Mouse (Mus musculus) heart, postnatal 0 days (tissue): ENCODE measurements around the gene Fbxo7.

Source experiments
- CTCF ChIP-seq: IDR thresholded peaks from 2 replicates; pipeline ENCODE4 v1.5.1; 2016; ENCODE audit warnings: antibody characterized with exemption, control low read depth, low read depth
- EP300 ChIP-seq: IDR thresholded peaks from 2 replicates; pipeline ENCODE4 v1.6.1; 2016; ENCODE audit warnings: antibody characterized with exemption, low read depth

DNA sequence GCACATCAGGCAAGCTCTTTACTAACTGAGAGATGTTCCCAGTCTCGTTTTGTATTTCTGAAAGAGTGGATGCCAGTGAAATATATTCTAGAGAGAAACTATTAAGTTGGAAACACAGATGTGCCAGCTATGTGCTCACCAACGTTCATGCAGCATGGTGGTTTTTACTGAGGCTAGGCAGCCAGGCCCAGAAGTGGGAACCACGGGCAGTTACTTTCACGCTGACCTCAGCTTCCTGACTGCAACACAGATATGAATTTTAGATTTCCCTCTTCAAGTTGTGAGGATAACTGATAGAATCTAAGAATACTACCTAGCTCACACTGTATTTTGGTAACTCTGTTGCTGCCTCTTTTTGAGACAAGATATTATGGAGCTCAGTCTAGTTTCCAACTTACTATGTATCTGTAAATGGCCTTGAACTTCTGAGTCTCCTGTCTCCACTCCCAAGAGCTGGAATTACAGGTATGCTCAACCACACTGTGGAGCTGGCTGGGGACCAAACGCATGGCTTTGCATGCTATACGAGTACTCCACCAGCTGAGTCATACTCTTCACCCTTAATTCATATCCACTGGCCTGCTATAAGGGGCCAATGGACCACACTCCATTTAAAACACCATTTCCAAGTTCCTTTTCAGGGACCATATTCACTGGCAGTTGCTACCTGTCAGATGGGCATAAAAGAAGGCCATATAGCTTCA lies 32.2 kb upstream of the Fbxo7 start:
- TF ChIP-seq CTCF (no peak), EP300 (no peak)
